Mouse (Mus musculus): ENCODE measurements around the gene Ank2.

DNA sequence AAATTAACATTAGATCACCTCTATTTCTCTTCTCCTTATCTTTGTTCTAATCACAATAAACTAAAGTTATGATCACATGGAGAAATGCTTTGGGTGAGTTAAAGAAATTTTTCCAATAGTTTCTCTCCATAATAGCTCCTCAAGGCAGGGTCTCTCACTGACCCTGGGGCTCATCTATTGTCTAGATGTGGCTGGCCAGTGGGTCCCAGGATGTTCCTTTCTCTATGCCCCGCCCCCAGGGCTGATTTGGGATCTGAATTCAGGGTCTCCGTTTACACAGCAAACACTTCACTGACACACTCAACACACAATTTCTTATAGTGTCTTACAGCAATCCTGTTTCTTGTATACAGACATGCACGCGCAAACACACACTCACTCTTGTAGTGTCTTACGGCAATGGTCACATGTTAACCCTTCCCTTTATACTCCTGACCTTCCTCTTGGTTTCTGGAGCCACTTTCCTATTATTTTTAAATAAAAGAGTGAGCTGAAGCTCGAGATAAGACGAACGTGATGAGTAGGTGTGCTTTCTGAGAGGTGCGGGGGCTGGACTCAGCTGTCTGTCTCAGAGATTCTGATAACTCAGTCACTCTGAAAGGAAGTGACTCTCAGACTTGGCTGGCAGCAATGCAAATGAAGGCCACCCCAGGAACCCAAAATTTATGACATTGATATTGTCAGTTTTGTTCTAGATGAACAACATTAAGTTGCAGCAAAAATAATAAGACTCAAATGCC lies 204.4 kb downstream of the Ank2 start:
- no peak for TF ChIP-seq POLR2A (IDR thresholded peaks at IDR 0.05; ENCODE audit: extremely low read depth, insufficient read depth, low read length)
- TF ChIP-seq CTCF (IDR thresholded peaks at IDR 0.05; ENCODE audit: extremely low read depth, insufficient read depth, low read length) = no peak

Measured in cortical plate, adult 2 months (tissue).